Mouse (Mus musculus): ENCODE results near the gene Abcc12.

Gene Abcc12

DNA sequence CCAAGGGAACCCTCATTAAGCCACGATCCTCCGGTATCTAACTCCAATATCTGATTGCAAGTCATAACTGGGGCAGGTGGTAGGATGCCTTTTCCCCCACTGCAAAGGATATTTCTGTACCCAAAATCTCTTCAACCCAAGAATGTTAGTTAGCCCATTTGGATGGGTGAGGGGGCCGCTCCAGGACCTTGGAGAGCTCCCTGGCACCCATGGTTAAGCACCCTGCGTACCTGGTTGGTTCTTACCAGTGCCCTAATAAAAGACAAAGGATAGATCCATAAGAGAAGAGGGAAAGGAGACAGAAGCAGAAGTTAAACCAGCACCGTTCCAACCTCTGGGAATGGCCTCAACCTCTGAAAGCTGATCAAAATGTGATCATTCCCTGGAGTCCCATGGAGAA is 67.6 kb downstream of the Abcc12 start:
- peak; percentile 27 for DNase-seq (ENCODE audit: low read depth, low spot score)

DNA sequence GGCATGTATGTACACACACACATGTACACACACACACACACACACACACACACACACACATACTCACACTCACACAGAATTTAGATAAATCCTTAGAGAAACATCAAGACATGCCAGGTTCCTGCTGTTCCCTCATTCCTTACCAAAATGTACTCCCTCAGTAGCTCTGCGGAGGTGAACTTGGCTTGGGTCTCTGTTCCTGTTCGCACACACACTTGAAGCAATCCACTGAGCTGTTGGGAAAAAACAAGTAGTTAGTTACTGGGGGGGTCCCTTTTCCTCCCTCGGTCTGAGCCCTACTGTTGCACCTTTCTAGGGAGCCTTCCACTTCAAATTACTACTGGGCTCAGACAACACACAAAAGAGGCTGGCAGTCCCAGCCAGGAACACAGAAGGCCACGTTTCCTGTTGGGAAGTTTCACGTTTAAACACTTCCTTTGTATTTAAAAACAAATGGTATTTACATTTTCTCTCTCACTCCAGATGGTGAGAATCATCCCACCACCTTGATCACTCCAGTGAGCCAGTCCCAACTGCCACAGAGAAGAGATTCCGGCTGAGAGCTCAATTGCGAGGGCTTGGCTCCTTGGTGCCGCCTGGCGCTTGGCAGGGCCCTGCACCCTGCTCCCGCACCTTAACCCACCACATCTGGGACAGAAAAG is 68.2 kb downstream of the Abcc12 start:
- DNase-seq (ENCODE audit: low read depth, low spot score): no peak

DNA sequence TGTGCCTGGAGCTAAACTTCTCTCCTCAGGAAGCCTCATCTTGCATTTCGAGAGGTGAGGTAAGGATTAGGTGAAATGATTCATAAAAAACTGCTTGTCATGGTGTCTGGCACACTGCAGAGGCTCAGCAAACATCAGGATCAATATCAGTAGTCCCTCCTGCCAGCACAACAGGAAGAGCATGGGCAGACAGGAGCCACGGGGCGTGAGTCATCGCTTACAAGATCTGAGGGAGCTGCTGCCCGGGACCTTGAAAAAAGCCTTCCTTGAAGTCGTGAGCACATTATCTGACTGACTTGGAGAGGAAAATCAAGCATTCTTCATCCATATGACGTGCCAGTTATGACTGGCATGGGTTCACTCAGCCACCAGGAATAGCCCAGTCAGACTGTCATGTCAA is 79.1 kb downstream of the Abcc12 start:
- DNase-seq (ENCODE audit: low read depth, low spot score): no peak

DNA sequence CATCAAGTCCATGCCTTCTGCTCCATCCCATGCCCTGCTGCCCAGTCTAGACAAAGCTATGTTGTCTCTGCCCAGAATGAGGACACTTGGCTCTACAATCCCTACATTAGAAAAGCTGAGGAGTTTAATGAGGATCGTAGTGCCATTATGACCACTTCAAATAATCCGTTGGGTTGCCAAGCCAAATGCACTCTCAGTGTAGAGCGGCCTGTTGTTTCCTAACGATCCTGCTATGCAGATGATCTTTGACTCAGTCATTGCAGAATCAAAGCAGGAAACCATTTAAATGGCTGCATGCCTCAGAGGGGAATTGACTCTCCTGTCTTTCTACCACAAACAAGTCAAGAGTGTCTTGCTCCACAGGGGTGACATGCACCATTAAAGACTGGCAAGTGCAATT is 85.4 kb downstream of the Abcc12 start:
- DNase-seq (ENCODE audit: low read depth, low spot score): no peak

DNA sequence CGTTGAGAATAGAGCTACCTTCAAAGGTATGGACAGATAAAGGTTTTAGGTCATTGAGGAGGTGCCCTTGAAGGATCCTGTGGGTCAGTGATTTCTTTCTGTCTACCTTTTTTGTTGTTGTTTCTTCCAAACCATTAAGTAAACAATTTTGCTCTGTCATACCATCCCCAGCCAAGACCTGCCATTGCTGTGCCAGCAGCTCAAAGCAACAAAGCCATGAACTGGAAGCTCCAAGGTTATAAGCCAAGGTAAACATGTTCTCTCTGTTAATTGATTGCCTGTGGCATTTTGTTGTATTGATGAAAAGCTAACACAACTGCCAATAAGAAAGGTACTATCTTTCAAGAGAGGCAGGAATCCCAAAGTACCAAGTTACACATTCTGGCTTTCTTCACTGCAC is 86.6 kb downstream of the Abcc12 start:
- DNase-seq (ENCODE audit: low read depth, low spot score): no peak

DNA sequence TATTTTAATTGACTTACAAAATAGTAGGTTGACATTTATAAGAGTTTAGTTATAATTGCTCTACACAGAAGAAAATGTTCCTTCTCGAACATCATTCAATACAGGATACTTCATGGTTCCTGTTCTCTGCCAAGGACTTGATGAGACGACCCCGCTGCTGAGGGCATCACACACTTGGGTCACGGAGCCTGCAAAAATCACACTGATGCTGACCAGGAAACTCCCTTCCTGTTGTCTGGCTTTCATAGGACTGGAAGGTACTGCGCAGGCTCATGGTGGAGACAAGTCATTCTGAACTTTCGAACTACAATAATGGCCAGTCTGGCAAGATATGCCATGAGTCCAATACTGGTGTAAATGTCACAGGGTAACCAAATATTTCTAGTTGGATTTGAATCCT is 95.1 kb downstream of the Abcc12 start:
- DNase-seq (ENCODE audit: low read depth, low spot score): no peak

DNA sequence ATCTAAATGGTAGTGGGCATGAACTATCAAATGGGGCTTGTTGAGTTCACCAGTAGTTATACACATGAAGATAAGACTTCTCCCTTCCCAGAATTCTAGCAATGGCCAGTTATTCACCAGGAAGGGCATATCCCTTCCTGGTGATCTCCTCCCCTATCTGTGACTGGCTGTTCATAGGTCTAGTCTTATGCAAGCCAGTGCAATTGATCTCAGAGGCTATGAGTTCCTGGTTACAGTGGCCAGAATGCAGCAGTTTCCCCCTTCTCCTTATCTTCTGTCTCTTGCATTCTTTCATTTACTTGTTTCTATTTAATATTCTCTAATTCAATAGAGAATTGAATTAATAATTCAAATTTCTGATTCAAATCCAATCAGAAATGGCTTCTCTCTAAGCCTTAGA is 96.2 kb downstream of the Abcc12 start:
- DNase-seq (ENCODE audit: low read depth, low spot score): no peak

DNA sequence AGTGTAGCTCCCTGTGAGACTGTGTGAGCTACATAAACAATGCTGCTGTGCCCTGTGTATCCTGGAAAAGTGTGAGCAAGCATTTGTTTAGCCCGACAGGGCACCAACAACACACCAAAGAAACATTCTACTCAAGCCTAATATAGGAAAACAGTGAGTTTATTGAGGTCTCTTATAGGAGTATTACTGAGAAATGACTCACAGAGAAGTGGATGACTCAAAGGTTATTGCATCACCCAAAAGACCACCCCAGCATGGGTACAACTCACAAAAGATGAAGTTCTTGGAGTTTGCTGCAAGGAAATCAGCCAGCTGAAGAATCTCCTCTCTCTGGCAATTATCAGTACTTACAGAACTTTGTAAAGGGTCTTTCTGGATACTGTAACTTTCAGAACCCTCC is 98.4 kb downstream of the Abcc12 start:
- no peak for DNase-seq (ENCODE audit: low read depth, low spot score)

DNA sequence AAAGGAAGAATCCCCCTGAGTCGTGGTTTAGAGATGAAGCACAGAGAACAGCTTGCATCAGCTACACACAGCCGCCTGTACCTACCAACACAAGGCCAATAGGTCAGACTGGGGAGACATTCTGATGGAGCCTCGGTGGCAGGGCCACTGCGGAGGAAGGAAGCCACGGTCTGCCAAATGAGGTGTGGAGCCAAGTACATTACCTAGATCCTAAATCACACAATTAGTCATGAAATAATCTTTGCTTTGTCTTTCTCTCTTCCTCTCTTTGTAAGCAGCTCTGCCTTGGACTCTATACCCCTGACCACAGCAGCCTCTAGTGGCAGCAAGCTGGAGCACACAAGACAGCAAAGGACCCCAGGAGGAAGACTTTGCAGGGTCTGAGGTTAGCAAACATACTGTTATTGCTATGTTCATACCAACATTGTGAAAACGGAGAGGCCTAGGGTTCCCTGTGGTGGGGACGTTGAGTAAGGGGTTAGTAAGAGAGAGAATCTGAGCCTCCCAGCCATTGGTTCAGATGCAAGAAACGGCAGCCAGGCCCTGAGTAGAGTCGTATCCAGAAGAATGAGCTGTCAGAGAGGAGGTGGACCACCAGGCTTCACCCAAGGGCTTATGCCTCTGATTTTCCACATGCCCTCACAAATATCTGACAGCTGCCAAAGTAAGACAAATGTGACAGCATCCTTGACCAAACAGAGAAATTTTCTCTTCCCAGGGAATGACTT is 104.6 kb downstream of the Abcc12 start:
- DNase-seq (ENCODE audit: low read depth, low spot score): peak; percentile 8

DNA sequence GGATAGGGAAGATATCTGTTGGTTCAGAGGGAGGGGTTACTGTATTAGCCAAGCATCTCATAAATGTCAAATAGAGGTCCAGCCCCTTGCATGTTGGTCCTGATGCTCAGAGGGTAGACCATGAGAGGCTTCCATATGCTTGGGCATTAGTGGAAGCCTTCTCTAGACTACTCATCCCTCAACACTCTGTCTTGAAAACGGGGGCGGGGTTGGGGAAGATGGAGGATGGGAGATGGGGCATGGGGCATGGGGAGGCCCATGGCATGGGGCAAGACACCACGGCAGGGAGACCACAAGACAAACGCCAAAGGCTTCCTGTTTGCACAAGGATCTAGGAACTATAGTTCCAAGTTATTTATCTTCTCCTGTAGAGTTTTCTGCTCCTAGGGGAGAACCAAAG is 106.0 kb downstream of the Abcc12 start:
- no peak for DNase-seq (ENCODE audit: low read depth, low spot score)

DNA sequence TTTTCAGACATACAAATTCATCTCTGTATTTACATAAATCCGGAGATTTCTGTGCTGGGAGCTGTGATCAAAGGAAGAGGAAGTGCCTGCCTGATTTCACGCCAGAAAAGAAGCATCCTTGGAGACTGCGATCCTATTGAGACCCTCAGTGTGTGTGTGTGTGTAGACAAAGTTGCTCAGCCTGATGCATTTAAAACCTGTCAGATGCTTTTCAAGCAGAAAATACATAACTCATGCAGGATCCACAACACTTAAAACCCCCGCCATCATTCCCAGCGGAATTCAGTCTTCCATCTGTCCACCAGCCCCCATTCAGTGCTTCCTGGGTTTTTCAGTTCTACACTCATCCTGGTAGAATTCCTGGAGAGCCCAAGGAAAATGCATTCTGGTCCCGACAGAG is 107.4 kb downstream of the Abcc12 start:
- DNase-seq (ENCODE audit: low read depth, low spot score): no peak

DNA sequence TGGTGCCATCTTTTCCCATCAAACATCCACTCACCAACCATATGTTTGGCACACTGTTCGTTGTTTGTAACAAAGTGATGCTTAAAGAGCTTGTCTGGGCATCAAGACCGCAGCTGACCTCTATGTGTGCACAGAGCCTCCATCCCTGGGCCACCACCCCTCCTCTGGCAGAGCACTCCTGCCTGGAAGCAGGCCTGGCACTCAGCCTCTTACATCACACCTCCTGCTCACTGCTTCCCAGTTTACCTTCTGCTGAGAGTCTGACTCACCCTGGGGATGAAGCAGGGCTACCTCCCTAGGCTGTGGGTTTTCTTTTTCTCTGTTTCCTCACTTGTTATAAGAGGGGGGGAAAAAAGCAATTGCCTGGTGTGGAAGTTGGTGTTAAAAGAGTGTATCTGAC is 109.8 kb downstream of the Abcc12 start:
- DNase-seq (ENCODE audit: low read depth, low spot score): no peak

DNA sequence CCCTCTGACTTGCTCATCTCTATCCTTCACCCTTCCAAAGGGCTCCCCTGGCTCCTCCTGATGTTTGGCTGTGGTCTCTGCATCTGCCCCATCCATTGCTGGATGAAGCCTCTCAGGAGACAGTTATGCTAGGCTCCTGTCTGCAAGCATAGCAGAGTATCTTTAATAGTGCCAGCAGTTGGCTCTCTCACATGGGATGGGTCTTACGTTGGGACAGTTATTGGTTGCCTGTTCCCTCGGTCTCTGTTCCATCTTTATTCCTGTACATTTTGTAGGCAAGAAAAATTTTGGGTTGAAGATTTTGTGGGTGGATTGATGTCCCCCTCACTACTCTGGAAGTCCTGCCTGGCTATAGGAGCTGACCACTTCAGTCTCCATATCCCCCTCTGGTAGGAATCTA is 117.3 kb downstream of the Abcc12 start:
- DNase-seq (ENCODE audit: low read depth, low spot score): no peak

DNA sequence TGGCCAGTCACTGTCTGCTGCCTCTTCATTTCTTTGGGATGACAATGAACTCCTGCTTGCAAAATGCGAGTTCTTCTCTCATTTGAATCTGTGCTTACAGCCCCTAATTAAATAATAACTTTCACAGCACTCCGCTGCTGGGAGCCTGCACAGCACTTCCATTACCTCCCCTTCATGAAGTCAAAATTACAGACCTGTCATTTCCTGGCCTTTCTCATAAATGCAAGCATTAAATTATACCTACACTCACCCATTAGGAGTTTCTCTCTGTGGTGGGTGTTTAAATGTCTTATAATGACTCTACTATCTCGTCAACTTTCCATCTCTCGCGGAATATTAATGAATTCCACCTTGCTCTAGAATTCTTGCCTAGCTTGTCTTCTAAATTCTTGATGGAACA is 120.1 kb downstream of the Abcc12 start:
- no peak for DNase-seq (ENCODE audit: low read depth, low spot score)

DNA sequence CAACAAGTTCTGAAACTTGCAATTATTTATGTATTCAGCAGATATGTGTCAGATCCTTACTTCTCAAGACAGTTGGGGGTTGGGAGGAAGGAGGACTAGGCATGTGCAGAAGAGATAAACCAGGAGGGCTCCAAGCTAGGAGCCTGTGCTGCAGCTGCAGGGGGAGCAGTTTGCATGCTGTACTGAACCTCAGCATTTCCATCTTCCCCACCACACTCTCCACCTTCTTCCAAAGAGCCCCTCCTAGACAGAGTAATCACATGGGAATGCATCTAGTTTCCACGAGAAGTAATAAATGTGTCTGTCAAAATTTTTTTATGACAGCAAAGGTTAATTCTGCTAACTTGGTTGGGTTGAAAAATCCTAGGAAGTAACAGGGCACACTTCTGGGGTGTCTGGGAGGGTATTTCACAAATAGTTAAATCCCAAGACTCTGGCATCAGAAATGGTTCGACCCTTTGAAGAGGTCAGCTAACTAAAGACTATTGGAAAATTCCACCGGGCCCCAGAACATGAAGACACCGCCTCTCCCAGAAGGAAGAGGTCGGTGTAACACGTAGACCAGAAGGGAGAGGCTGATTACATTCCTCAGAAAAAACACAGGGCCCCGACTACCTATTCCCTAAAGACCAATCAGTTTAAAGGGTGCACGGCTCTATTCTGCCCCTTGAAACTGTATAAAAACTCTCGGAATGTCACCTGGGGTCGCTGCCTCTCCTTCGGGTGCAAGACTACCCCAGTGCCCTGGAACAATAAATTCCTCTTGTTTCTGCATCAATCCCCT is 126.6 kb downstream of the Abcc12 start:
- no peak for DNase-seq (ENCODE audit: low read depth, low spot score)

DNA sequence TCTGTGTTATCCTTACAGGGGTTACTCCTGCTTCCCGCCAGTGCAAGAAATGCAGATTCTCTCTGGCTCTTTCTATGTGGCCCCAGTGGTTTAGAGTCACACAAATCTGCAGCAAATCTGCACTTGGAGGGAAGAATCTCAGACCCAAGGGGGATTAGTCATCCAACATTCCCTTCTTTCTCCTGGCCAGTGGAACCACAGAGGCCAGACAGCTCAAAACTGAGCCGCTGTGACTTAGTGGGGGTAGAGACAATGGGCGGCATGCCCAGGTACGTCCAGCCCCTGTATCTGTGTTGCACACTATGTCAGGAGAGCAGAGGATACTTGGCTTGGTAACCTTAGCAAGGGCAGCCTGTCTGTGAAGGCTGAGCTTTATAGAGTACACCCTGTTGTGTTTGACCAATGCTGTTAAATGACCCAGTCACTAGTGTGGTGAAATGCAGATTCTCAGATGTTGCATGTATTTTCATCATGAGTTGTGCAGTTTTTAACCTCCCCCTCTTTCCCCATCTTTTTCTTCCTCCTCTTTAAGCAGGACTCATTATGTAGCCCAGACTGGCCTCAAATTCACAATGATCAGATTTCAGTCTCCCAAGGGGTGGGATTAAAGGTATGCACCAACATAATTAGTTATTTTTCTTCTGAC is 130.5 kb downstream of the Abcc12 start:
- DNase-seq (ENCODE audit: low read depth, low spot score): no peak

DNA sequence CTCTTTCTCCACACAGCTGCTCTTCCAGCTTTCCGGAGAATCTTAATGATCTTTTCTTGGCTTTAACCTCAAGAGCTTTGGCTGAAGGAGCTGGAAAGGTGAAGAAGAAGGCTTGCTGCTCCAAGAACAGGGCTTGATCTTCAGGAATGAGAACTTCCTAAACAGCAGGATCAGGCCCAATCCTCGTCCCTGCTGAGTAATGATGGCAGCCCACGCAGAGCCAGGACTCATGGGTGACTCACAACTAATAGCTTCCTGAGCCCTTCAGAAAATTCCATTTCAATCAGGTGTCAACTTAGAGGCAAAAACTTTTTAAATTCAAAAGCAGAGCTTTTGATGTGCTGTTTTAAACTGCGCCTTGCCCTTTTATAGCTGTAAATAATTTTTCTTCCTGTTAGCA is 135.0 kb downstream of the Abcc12 start:
- DNase-seq (ENCODE audit: low read depth, low spot score): no peak

DNA sequence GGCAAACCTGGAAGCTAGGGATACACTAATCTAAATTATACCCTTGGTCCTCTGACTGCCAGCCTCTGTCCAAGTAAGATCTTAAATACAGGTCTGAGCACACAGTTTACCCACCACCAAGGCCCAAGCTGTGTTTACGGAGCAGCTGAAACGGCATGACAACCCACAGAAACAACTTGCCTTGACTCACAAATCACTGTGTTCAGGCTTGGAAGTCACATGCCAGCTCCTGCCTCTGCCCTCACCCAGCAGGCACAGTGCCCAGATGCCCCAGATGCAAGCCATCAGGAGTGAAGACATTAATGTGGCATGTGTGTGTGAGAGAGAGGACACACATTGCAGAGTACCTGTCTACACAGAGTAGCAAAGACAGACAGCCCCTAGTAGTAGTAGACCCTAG is 136.7 kb downstream of the Abcc12 start:
- no peak for DNase-seq (ENCODE audit: low read depth, low spot score)

DNA sequence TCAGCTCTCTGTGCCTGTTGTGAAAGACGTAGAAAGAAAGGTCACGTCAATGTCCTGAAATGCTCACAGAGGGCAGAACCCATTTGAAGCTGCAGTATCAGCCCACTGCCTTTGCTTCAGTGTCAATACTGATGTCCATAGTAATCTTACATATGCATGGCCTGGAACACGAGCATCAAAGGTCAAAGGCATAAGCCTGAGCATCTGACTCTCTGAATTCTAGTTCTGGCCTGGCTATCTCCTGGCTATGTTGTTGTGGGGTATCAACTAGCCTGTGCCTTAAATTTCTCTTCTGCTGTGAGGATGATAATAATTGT is 141.5 kb downstream of the Abcc12 start:
- DNase-seq (ENCODE audit: low read depth, low spot score): no peak

DNA sequence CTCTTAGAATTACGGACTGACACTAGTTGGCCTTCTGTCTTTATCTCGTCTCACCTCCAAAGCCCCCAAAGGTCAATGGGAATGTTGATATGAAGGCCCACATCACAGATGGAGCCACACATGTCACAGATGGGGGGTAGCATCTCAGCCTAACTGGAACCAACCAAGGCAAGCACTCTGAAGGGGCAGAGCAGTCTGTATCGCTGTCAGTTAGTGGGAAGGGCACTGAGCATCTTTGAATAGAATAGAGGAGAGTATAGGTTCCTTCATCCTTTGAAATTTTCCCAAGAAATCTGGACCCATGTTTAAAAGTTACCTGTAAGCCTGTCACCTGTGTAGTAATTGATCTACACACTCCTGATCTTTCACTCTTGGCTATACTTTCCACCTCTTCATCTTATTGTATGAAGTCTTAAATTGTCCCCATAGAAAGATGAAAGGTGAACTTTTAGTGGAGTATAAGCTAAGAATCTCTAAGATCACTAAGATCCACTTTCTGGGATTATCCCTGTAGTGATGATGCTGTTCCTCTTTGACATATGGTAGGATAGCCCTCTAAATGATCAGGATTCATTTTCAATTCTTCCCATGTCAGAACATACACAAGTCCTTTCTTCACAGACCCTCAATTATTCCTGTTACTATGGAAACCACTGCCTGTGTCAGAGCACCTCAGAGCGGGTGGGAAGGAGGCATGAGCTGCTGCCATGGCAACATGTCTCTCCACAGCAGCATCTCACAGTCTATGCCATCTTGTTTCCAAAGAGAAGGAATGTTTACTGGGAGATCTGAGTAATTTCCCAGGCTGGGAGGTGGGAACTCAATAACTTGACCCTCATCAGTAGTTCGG is 142.1 kb downstream of the Abcc12 start:
- DNase-seq (ENCODE audit: low read depth, low spot score): peak; percentile 45

DNA sequence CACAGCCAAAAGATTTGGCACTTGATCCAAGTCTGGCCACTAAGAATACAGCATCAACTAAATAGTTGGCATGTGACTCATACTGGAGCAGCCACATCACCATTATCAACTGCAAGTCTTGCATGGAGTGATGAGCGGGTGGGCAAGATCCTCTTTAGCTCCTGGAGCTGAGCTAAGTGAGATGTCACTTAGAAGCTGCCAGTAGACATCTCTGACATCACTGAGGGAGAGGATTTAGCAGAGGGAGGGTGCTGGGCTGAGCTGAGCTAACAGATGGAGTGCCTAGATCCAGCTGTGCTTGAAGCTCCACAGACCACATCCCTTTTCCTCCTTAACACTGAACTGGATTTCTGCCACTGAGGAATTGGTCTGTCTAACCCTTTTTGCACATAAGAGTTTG is 143.1 kb downstream of the Abcc12 start:
- no peak for DNase-seq (ENCODE audit: low read depth, low spot score)

Measured in R1 (cell line).